Mouse (Mus musculus): ENCODE results near the gene Nsmf.

Gene Nsmf

GRCm38 (mm10) chr2:25087842-25088241 lies 33.7 kb downstream of the Nsmf start:
- peak; percentile 22 for DNase-seq

GRCm38 (mm10) chr2:25088636-25089035 lies 34.5 kb downstream of the Nsmf start:
- DNase-seq = no peak

- no peak for DNase-seq
Observed at GRCm38 (mm10) chr2:25094785-25095108, 40.6 kb downstream of the Nsmf start.

GRCm38 (mm10) chr2:25095109-25095850 lies 41.1 kb downstream of the Nsmf start, which contains the start of gene Noxa1:
Gene Noxa1 (minus strand): TSS chr2:25095149.
- no peak for DNase-seq

- DNase-seq = no peak
Observed at GRCm38 (mm10) chr2:25098005-25098615, 44.0 kb downstream of the Nsmf start.

GRCm38 (mm10) chr2:25098956-25099355 lies 44.8 kb downstream of the Nsmf start:
- no peak for DNase-seq

- DNase-seq = no peak
Observed at GRCm38 (mm10) chr2:25099703-25100102, 45.5 kb downstream of the Nsmf start.

- no peak for DNase-seq
Observed at GRCm38 (mm10) chr2:25104122-25104521, 50.0 kb downstream of the Nsmf start.

GRCm38 (mm10) chr2:25106045-25106444 lies 51.9 kb downstream of the Nsmf start:
- no peak for DNase-seq

- DNase-seq = no peak
Observed at GRCm38 (mm10) chr2:25109487-25109886, 55.3 kb downstream of the Nsmf start.

- DNase-seq = peak; percentile 84
Observed at GRCm38 (mm10) chr2:25110505-25111183, 56.5 kb downstream of the Nsmf start.

- no peak for DNase-seq
Observed at GRCm38 (mm10) chr2:25111184-25111791, 57.1 kb downstream of the Nsmf start.

Measured in kidney, adult 11 months (tissue).